Mouse (Mus musculus) activated CD4-positive, CD25-positive, alpha-beta regulatory T cell, adult 9 weeks (primary cell): ENCODE results near the gene Gm6710. TPM values are rescaled to one million over a fixed set of nuclear protein-coding genes. Genes with fewer than 3 reads are reported as not detected.

Source experiments
- polyA plus RNA-seq: library from polyadenylated mRNA; unstranded; fragments of 100-300 nt; shearing (Covaris generic); gene quantifications from one replicate; pipeline ENCODE4 v1.2.1, GENCODE M21; 2017

The Gm6710 gene
- polyA plus RNA-seq = 4.8 TPM

DNA sequence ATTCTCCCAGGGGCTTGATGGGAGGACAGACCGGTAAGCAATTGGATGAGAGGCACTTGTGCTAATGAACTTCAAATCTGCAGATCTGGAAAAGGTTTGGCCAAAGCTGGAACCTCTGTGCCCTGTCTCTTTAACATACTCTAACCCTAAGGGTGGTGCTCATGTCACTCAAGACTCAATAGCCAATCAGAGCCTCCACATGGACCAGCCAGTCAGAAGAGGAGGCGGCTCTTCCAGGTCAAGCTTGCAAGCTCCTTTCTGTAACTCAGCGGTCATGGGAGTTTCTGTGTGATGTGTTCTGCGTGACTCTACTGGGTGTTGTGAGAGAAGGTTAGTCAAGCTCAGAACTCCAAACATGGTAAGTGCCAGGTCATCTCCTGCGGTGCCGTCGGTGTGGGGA, at the start of gene Gm6710:
Gene Gm6710 (plus strand): TSS at position 196 of the 400 bp plus-strand sequence.

Other genes starting within 250 kb of the Gm6710 start
- gene Gm11007, start 225.2 kb upstream of the Gm6710 start, polyA plus RNA-seq = 11.4 TPM
- not detected for gene Zfp969, start 165.6 kb upstream of the Gm6710 start, polyA plus RNA-seq
- gene Gm2007, start 127.7 kb upstream of the Gm6710 start, polyA plus RNA-seq = 11.4 TPM
- gene Gm14288, start 68.1 kb upstream of the Gm6710 start, polyA plus RNA-seq = not detected
- gene Zfp966, start 61.9 kb downstream of the Gm6710 start, polyA plus RNA-seq = 7.9 TPM
- 9.8 TPM for gene Gm2026, start 96.1 kb downstream of the Gm6710 start, polyA plus RNA-seq